Mouse (Mus musculus): Measurements from ENCODE around the gene Calm2.

Gene Calm2

DNA sequence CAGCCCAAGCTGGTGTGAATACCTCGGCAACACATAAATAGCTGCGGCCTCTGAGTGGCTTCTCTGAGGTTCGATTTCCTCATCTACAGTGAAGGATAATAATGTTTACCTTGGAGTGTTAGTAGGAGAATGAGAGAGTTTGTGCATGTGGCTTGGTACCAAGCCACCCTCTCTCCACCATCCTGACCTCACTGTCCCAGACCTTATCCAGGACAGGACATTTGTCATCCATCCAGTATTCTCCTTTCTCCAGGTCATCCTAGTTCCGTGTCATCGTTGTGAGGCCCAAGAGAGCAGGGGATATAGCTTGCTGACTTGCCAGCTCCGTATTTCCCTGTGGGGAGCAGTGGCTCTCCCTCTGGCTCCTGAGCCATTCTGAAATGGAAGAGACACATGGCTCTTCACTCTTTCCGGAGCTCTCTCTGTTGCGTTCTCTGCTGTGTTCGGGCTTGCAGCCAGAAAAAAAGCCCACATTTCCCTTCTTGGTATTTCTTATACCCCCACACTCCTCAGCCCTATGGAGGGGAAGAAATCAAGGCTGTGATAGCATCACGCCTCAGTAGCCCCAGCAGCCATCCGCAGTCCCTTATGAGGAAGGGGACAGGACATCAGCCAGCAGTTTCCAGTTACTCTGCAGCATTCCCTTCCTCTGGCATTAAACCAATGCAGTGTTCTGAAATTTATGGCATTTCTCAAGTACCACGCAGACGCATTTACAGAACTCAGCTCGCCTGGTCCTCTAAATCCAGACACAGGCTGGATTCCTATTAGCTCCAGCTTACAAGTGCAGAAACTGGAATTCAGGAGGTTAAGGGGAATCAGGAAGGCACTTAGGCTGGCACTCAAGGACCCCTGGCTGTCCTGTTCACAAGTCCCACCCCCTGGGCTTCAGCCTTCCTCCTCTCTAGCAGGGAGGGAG, 13.3 kb upstream of the Calm2 start:
- DNase-seq (ENCODE audit: low read depth, low spot score) = no peak

DNA sequence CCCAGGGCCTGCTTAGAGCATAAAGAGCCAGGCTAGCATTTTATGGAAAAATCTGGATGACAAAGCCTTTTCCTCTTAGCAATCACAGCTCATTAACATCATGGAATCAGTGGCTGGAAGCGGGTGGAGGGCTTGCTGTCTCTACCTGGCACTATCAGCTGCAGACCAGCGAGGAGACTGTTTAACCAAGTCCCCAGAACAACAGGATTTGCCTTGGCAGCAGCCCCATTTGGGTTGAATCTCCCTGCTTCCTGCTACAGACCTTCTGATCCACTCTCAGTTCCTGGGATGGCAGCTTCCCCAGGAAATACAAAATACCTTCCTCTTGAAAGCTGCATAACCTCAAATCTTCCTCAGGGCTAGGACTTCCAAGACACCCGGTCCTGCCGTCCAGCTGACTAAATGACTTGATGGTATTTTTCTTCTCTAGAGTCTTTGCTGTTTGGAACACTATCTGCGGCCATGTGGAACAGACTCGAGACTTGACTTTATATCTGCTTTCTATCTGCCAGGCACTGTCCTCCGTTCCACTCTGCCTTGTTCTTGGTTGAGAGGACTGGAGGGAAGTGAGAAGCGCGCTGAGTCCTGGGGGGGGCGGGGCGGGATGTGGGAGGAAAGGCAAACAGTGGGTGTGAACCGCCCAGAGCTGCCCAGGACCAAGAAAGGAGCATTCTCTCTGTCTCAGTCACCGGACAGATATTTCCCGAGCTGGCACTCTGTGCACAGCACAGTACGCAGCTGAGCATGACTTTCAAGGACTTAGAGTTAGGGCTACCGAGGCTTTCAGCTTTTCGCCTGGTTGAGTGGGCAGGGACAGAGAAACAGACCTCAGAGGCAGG, 12.4 kb upstream of the Calm2 start:
- no peak for DNase-seq (ENCODE audit: low read depth, low spot score)

DNA sequence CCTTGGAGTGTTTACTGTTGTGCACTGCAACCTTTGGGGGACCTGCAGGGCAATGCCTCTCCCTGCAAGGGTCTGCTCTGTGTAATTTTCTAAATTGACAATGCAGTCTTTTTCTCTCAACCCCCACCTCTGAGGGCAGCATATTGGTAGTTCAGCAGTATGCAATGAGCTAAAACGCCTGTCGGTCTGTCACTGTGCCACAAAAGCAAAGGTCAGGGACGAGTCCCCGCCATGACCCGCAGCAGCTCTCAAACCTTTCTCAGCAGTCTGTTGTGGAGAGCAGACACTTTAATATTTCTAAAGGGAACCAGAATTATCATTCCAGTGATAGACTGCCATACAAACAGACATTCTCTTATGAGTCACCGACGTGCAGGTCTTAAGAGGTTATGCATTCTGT, 11.2 kb upstream of the Calm2 start:
- DNase-seq (ENCODE audit: low read depth, low spot score) = no peak

DNA sequence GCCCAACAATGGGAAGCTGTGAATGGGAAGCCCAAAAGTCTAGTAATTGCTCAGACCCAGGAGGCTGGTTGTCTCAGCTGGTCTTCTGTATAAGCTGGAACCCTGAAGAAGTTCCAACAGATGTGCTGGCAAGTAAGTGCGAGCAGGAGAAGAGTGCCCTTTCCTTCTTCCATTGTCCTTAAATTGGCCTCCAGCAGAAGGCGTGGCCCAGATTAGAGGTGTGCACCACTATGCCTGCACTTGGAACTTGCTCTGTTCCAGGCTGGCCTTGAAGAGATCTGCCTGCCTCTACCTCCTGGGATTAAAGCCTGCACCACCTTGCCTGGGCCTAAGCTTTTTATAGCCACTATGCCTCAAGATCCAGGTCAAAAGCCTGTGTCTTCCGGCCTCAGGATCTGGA, 7.4 kb upstream of the Calm2 start:
- DNase-seq (ENCODE audit: low read depth, low spot score) = no peak

DNA sequence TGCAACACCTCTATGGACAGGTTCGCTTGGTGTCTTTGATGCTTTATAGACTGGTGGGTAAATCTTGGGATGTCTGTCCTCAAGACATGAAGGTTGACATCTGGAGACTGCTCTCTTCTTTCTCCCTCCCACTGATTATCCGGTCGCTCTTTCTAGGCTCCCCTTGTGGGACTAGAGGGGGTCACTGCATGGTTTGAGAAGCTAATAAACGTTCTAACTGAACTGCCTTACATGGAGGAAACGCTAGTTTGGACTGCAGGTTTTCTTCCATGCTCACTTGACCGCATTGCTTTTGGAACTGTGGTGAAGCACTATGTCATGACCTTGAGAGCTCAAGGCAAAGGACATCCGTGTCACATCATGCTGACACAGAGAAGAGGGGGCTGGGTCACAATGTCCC, 6.6 kb upstream of the Calm2 start:
- no peak for DNase-seq (ENCODE audit: low read depth, low spot score)

DNA sequence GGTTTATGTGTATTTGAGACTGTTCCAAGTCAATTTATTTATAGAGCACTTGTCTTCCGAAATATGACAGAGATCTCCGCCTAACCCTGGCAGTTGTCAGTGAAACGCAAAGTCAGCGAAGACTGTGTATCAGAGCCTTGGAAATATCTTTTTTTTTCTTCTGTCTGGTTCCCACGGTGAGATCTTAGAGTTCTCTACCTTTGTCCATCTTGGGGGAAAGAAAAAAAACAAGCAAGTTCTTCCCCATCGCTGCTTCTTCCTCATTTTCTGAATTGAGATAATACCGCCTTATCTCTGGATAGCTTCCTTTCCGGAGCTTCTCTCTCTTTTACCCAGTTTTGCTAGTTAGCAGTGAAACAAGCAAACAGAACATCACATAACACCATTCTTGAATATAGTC, 2.1 kb upstream of the Calm2 start:
- DNase-seq (ENCODE audit: low read depth, low spot score) = no peak

DNA sequence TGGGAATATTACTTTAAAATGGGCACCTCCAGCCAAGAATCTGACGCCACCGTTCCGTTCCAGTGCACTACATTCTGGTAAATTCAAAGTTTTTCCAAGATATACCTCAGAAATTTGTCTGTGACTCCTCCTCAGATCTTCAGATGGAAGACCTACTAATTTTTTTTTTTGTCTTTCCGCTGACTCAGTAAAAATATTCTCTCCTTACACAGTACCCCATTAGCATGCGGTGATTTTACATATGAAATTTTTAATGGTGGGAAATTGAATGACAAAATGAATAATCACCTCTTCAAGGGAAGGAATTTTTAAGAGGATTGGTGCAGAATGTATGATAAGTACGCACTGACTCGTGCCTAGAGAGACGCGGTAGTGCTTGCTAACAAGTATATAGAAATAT, 1.6 kb upstream of the Calm2 start:
- DNase-seq (ENCODE audit: low read depth, low spot score) = no peak

DNA sequence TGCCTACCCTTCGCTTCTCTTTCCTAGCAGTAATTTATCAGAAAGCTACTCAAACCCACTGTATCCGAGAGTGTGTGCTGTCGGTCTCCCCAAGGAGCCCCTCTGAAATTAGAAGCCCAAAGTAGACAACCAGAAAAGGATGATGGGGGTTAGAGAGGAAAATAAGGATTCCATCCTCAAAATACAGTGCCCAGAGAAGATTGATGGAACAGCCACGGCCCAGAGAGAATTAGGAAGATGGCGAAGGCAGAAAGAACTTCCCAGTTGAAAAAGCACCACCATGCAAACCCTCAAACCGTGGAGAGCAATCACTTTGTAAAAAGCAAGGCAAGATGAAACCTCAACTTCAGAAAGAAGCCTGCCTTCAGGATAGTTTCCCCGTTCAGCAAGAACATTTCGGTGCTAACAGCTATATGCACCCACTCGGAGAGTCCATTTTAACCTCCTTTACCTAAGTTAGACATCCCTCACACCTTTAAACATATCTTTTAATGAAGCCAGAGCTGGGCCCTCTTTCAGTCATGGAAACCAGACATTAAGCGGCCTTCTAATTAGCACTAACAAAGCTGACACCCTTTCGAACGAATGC, 971 bp upstream of the Calm2 start:
- no peak for DNase-seq (ENCODE audit: low read depth, low spot score)

DNA sequence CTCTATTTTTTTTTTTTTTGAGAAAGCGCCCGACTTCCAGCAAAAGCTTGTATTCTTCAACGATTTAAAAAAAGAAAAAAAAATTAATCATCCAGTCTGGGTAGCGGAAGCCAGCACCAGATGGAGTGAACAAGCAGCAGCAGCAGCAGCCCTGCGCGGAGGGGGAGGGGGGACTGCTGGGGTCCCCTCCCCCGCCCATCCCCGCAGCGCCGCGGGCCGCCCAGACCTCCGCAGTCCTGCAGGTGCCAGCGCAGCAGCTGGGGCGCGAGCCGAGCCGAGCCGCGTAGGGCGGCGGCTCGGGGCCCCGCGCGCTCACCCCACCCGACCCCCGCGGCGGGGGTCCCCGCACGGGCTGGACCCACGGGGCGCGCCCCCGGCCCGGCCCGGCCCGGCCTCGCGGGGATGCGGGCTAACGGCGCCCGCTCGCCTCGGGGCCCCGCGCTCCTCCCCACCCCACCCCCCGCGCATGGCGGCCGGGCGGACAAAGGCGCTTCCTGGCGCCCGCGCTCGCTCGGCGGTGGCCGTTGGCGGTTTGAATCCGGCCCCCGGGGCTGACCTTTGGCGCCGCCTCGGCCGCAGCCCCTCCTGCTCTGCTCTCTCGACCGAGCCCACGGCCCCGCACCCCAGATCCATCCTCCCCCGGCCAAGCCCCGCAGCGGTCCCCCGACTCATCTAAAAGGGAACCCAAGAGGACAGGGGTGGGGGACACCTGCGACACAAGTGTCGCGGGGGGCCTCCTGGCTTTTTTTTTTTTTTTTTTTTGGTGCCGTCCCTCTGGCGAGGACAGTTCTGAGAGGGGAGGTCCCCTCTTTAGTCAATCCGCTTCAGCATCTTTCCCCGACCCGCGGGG, 593 bp downstream of the Calm2 start:
- DNase-seq (ENCODE audit: low read depth, low spot score) = no peak

DNA sequence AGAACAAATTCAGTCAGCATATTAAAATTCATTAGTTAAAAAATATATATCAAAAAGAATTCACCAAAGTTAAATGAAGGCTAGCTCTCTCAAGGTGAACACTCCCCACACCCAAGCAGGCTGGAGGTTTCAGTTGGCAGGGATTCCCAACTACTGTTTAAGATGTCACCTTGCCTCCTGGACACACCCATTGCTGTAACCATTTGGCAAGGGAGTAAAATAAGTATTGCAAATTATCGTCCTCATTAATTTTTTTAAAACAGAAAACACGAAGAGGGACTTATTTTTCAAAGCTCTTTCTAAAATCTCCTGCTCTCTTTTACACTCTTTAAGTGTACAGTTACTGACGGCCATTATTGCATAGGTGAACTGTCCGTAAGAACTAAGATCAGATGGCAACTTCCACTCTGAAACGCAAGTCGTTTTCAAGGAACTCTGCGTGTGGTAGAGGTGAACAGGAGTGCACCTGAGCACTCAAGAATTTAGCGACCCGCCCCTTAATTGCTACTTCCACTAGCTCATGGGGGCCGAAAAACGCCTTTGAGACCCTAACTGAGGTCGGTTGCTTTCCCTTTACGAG, 1.3 kb downstream of the Calm2 start:
- DNase-seq (ENCODE audit: low read depth, low spot score) = no peak

DNA sequence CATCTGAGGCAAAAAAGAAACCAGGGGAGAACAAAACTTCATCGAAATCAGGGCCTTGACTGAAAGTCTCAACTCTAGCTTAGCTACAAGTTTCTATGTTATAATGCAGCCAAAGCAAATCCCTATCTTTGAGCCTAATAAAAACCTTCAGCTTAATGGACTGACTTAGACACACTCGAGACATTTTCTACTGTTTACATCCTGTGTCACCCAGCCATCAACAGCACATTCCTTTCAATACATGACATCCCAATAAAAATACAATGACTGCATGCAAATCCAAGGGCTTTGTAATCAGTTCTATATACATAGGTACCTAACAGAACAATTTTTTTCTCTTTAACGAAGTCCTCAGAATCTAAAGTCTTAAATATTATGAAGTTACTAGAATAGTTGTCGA, 2.0 kb downstream of the Calm2 start:
- DNase-seq (ENCODE audit: low read depth, low spot score) = no peak

DNA sequence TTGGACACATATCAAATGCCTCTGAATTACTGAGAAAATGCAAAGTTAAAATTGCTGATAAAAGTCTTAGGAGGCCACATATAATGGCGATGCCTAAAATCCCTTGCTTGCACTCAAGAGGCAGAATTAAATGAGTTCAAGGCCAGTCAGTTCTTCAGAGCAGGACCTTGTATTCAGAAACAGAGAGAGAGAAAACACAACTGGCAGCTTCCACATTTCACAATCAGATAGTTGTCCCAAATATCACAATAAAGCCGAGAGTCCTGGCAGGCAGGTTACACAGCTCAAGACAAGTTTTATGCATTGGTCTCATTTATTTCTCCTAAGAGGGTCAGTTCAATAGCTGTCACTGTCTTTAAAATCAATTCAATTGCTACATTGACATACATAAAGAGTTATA, 5.2 kb downstream of the Calm2 start:
- no peak for DNase-seq (ENCODE audit: low read depth, low spot score)

DNA sequence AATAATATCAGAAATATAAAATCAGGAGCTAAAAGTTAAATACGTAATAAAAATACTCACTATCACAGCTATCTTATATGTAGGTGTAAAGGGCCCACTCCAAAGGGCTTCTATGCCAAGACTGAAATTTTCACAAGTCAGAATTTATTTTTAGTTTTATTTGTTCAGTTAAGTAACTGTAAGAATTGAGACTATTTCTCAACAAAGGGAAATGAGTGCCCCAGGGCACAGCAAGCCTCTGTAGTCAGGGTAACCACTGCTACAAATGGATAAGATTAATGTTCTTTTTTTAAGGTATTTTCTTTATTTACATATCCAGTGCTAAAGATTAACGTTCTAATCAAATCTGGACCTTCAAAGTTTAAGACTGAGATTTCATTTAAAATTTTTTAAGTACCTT, 7.3 kb downstream of the Calm2 start:
- no peak for DNase-seq (ENCODE audit: low read depth, low spot score)

DNA sequence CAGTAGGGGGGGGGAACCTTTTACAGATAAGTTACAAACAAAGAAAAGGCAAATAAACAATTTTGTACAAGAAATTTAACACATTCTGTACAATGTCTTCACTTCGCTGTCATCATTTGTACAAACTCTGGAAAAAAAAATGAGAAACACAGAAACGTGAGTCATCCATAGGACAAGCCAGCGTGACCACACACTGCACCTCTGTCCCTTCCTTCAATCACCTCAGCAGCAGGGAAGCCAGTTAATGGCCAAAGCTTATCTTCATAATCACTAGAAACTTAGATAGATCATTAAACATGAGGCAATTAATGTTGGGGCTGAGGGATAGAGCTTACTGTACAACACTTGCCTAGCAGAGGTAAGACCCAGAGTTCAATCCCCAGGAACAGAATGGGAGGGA, 12.8 kb downstream of the Calm2 start:
- no peak for DNase-seq (ENCODE audit: low read depth, low spot score)

DNA sequence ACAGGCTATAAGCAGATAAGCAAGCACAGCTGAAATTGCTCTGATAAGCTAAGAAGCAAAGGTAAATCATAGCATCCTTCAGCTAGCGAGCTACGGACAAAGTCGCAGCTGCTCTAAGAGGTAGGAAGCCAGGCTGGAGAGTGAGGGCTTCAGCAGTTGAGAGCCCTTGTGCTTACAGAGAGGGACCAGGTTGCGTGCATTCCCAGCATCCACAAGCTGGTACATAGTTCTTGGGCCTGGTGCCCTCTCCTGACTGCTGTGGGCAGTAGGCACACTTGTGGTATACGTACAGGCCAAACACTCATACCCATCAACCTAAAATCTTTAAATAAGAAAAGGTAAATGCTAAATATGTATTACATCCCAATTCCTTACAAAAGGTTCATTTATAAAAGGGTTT, 14.0 kb downstream of the Calm2 start:
- DNase-seq (ENCODE audit: low read depth, low spot score) = no peak

DNA sequence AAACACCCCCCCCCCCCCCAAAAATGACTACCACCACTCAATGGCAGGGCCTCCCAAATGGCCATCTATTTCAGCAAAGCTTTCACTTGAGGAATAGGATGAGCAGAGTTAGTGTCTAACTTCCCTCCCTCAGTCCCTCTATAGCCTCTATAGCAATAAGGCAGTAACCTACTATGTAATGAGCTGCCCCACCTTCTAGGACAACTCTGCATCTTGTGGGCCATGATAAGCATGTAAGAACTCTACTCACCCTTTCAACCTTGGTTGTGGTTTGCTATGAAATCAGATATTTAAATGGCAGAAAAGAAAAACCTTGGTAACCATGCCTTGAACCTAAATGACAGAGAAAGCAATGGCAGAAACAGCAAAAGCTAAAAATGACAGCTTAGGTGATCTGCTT, 14.4 kb downstream of the Calm2 start:
- DNase-seq (ENCODE audit: low read depth, low spot score) = no peak

DNA sequence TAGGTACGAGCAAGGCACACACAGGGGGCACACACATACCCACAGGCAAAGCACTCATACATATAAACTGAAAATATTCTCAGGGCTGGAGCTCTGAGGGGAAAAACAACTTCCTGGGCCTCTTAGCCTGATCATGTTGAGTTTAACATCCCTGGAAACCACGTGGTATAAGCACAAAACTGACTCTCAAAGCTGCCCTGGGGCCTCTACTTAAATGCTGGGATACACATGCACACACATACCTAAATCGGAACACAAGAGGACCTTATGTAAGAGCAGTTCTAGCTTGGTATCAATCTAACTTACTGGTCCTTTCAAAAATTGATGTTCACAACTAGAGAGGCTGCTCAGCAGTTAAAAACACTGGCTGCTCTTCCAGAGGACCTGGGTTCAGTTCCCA, 17.3 kb downstream of the Calm2 start:
- DNase-seq (ENCODE audit: low read depth, low spot score) = no peak

DNA sequence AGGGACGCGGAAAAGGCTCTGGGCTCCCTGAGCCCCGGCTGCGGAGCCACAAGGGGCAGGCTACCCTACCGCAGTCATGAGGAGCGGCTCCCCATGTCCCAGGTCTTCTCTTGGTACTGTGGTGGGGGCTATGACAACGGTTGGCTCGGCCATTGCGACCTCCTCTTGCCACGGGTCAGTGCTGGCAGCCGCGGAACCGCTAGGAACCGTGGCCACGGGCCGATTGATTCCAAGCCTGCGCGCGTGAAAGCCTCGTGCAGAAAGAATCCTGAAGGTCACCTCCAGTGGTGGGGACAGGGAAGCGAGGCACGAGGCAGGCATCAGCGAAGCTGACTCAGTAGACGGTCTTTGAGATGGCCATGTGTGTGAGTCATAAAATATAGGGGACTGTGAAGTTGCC, 19.2 kb downstream of the Calm2 start, which contains the start of gene Stpg4:
TSS of gene Stpg4 (minus strand) at position 231 of the 400 bp plus-strand sequence.
- DNase-seq (ENCODE audit: low read depth, low spot score) = no peak

DNA sequence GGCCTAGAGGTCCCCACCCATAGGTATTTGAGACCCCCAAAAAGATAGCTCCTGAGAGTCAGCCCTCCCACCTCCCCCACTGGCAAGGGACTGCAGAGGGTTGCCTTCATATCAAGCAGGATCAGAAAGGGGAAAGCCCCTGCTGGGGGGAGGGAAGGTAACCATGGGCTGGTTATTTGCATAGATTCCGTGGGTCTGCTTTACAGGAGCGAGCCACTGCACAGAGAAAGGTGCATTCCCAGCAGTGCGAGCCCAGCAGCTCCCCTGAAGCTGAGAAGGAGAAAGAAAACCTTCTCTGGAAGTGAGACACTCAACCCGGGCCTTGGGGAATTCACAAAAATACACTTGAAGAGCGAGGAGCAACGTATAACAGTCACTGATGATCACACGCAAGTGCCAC, 28.7 kb downstream of the Calm2 start:
- DNase-seq (ENCODE audit: low read depth, low spot score) = no peak

DNA sequence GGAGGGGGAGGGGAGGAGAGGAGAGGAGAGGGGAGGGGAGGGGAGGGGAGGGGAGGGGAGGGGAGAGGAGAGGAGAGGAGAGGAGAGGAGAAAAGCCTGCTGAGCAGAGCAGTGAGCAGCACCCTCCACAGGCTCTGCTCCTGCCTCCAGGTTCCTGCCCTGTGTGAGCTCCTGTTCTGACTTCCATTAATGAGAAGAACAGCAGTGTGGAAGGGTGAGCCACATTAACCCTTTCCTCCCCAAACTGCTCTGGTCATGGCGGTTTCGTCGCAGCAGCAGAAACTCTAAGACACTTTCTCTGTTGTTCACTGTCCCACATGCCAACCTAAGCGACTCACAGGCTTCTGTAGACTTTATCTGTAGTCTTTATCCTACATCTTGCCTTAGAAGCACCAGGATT, 40.1 kb downstream of the Calm2 start:
- DNase-seq (ENCODE audit: low read depth, low spot score) = no peak

DNA sequence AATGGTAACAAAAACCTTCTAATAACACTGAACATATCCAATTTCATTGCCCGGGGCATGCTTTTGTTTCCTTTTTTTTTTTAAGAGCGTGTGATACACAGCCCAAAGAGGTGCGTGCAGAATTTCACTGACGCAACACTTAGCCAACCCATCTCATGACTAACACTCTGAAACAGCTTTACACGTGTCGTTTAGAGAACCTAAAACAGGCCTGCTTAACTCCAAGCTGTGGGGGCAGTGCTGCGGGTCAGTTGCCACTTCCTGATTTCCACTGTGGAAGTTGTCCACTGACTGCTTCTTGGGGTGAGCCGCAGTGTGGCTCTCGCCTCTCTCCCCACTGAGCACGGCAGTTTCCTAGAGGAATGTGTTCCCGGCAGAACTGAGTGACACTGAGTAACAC, 41.2 kb downstream of the Calm2 start:
- DNase-seq (ENCODE audit: low read depth, low spot score) = no peak
